Mouse (Mus musculus) cerebellum, adult 2 months (tissue): ENCODE results near the gene 6030408B16Rik.

Experiments used
- CTCF ChIP-seq: fragments of 200-500 bp; IDR thresholded peaks from 2 replicates; pipeline ENCODE4 v1.5.1; 2011; ENCODE audit warnings: low read depth, mild to moderate bottlenecking, control low read depth, low read length, moderate library complexity, borderline replicate concordance; ENCODE audit not compliant: insufficient read depth
- POLR2A ChIP-seq: fragments of 200-500 bp; IDR thresholded peaks from 2 replicates; pipeline ENCODE4 v1.6.1; 2011; ENCODE audit warnings: low read length, control low read depth, borderline replicate concordance; ENCODE audit not compliant: insufficient read depth

DNA sequence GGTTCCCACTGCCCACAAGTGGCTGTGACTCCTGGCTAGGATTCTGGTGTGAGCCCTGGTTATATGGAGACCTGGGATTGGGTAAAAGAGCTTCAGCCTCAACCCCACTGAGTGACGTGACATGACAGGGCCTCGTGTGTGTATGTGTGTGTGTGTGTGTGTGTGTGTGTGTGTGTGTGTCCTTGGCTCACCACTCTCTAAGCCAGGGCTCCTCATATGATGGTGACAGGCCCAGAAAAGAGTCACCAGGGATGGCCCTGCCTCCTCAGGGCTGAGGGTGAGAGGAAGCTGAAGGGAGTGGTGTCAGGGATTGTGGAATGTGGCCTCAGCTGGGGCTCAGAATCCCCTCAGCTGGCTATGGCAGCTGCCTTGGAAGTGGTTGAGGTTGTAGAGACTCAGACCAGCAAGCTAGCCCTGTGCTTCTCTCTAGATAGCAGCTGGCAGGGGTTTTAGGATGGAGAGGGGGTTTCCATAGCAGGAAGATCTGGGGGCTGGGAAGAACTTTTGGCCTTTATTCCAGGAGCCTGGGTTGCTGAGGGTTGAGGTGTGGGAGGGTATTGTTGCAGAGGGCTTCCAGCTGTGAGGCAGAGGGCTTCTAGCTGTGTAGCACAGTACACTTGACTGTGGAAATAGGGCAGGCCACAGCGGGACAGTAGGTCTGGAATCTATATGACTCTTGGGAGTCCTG lies 36.0 kb downstream of the 6030408B16Rik start:
- no peak for TF ChIP-seq POLR2A
- TF ChIP-seq CTCF, result no peak
